Mouse (Mus musculus): ENCODE results near the gene Fer.

- TF ChIP-seq POLR2A (IDR thresholded peaks at IDR 0.05; ENCODE audit: insufficient read depth, low read depth, low read length) (no peak), CTCF (IDR thresholded peaks at IDR 0.05; ENCODE audit: insufficient read depth, low read depth, low read length) (no peak)
Measured at GRCm38 (mm10) chr17:63967091-63967490, 104.2 kb downstream of the Fer start.
